Mouse (Mus musculus) neural tube, embryonic 14.5 days (tissue): ENCODE results near the gene Glrx. TPM values are rescaled to one million over a fixed set of nuclear protein-coding genes. Genes with fewer than 3 reads are reported as not detected.
"Not testable (repeated sequence)": the region's sequence is repeated elsewhere in the genome, so short reads cannot be mapped to it uniquely, and the experiment has no call there.

ENCODE experiments used
- ATAC-seq: fragments of 200-750 bp; cut with Nextera tagmentation; 2 replicates; pipeline ENCODE4 v1.8.0; 2017; ENCODE audit warnings: low read depth, mild to moderate bottlenecking, moderate TSS enrichment, moderate library complexity
- H3K27ac ChIP-seq: fragments of 300-500 bp; sonication (generic); 2 replicates; pipeline ENCODE4 v1.5.1; 2014; ENCODE audit warnings: low read depth, mild to moderate bottlenecking, control low read depth, low read length, moderate library complexity, mixed read lengths
- H3K27me3 ChIP-seq: fragments of 300-500 bp; sonication (generic); 2 replicates; pipeline ENCODE4 v1.6.1; 2014; ENCODE audit warnings: low read length; ENCODE audit not compliant: control insufficient read depth, insufficient read depth
- H3K36me3 ChIP-seq: fragments of 300-500 bp; sonication (generic); 2 replicates; pipeline ENCODE4 v1.6.1; 2014; ENCODE audit warnings: low read length, mixed read lengths; ENCODE audit not compliant: control insufficient read depth, insufficient read depth
- H3K4me1 ChIP-seq: fragments of 300-500 bp; sonication (generic); 2 replicates; pipeline ENCODE4 v1.6.1; 2014; ENCODE audit warnings: low read length; ENCODE audit not compliant: control insufficient read depth, insufficient read depth
- H3K4me2 ChIP-seq: fragments of 300-500 bp; sonication (generic); 2 replicates; pipeline ENCODE4 v1.6.1; 2014; ENCODE audit warnings: mild to moderate bottlenecking, low read depth, low read length, control low read depth
- H3K4me3 ChIP-seq: fragments of 300-500 bp; sonication (generic); 2 replicates; pipeline ENCODE4 v1.5.1; 2014; ENCODE audit warnings: low read depth, low read length, control low read depth, mixed read lengths
- H3K9ac ChIP-seq: fragments of 300-500 bp; sonication (generic); replicated peaks from 2 replicates; pipeline ENCODE4 v1.6.1; 2014; ENCODE audit warnings: low read depth, mild to moderate bottlenecking, control low read depth, low read length, mixed read lengths
- H3K9me3 ChIP-seq: fragments of 300-500 bp; sonication (generic); 2 replicates; pipeline ENCODE4 v1.6.1; 2016; ENCODE audit warnings: low read length; ENCODE audit not compliant: control insufficient read depth
- WGBS: fragments of 180-500 bp; shearing (Covaris S2); extraction: QIAGEN DNeasy Blood & Tissue Kit; methylation state at CpG from one replicate; pipeline ENCODE4 v1.1.7; 2014; 5-methylcytosine and 5-hydroxymethylcytosine counted together
- polyA plus RNA-seq: library from polyadenylated mRNA; unstranded; fragments of >200 nt; fragmentation: Nextera tagmentation; extraction: Ambion mirVana; gene quantifications from 2 replicates; pipeline ENCODE4 v1.2.1, GENCODE M21; 2014

The Glrx gene
- polyA plus RNA-seq, 1 experiment from 2014 or later: 81.8 TPM

DNA sequence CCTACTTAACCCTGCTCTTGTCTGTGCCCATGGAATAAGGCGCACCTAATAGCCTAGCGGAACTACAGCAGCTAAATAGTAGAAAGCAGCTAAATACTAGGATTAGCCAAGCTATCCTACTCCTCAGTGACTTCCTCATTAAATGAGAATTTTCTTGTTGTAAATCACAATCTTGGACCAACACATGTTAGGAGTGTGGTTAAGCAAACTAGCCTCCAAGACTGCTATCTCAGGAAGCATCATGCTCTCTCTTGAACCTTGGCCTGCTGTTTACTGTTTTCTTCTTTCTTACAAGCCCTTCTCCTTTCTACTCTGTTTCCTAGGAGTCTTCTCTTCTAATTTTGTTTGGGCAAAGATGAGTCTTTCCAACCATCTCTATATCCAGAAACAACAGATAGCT is 22.5 kb upstream of the Glrx start:
- no peak for ATAC-seq
- Histone ChIP-seq H3K4me1 (no peaks in the 10 kb centered on the region), H3K4me3 (no peak overlapping the region), H3K36me3 (no peaks in the 10 kb centered on the region), H3K27ac (no peak overlapping the region), H3K4me2 (no peak overlapping the region), H3K9ac (no peak overlapping the region), H3K27me3 (no peaks in the 10 kb centered on the region), H3K9me3 (no peaks in the 10 kb centered on the region)
- WGBS: 100% methylated on average over 2 of the region's 2 CpGs

DNA sequence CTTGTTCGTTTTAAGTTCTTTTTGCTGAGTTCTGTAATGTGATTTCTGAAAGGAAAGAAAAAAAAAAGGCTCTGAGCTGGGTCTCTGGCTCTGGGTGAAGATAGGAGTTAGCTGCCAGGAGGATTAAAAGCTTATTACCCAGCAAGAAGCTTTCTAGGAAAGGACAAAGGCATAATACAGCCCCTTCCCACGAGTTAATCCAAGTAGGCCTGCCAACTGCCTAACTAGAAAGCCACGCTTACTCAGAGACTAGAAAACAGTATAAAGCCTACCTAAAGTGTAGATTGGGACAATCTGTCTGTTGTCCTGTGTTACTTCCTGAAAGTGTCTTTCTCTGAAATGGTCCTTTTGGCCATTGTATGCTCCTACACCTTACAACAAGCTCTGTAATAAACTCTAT is 21.2 kb upstream of the Glrx start:
- H3K4me3 ChIP-seq: no peak overlapping the region
- H3K36me3 ChIP-seq: no peaks in the 10 kb centered on the region
- no peak overlapping the region for H3K9ac ChIP-seq
- no peaks in the 10 kb centered on the region for H3K9me3 ChIP-seq
- no peak overlapping the region for H3K27ac ChIP-seq
- ATAC-seq: no peak
- H3K27me3 ChIP-seq: no peaks in the 10 kb centered on the region
- H3K4me1 ChIP-seq: no peaks in the 10 kb centered on the region
- H3K4me2 ChIP-seq: no peak overlapping the region
- WGBS: 68% methylated on average over 3 of the region's 3 CpGs

DNA sequence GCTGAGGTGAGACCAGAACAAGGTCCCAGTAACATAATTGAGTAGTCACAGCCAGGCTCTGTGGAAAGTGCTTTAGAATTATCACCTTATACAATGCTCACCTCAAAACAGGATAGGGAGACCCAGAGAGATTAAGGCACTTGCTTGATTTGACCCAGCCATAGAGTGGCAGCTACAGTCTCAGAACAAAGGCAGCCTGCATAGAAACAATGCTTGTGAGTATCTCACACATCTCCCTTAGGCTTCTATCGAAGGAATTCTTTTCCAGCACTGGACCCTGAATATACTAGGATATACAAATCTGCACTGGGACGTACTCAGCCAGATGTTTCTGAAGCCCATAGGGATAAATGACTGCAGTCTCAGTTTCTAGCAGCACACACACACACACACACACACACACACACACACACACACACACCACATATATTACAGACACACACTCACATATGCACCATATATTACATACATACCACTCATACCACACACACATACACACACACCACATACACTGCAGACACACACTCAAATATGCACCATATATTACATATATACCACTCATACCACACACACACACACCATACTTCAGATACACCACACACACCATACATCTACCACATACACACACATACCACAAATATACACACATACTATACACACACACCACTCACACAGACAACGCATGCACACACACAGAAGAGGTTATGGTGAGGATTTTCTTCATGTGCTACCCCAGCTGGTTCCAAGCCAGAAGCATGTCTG is 20.5 kb upstream of the Glrx start:
- no peak for ATAC-seq

DNA sequence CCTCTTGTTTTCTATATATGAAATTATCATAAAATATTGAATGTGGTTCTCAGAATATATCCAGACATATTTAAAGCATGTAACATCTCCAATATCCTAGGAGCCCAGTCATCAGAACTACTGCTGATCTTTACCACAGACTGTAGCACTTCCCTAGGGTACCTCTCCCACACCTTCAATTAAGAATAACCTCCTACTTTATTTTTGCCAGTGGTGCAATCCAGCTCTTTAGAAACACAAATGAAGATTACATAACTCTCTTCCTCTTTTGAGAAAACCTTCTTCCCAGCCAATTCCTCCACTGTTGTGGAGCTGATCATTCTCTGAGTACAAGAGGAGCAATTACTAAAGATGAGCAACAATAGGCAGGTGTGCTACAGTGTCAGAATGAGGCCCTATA is 19.8 kb upstream of the Glrx start:
- no peak overlapping the region for H3K27ac ChIP-seq
- no peaks in the 10 kb centered on the region for H3K27me3 ChIP-seq
- H3K9ac ChIP-seq: no peak overlapping the region
- no peak overlapping the region for H3K4me2 ChIP-seq
- no peaks in the 10 kb centered on the region for H3K4me1 ChIP-seq
- no peaks in the 10 kb centered on the region for H3K36me3 ChIP-seq
- no peak for ATAC-seq
- no peaks in the 10 kb centered on the region for H3K9me3 ChIP-seq
- H3K4me3 ChIP-seq: no peak overlapping the region

More for the DNA sequence above, 20.5 kb upstream of the Glrx start:
- H3K9ac ChIP-seq: no peak overlapping the region
- H3K4me2 ChIP-seq: no peak overlapping the region
- H3K4me1 ChIP-seq: no peaks in the 10 kb centered on the region
- H3K27me3 ChIP-seq: no peaks in the 10 kb centered on the region
- H3K36me3 ChIP-seq: no peaks in the 10 kb centered on the region
- 79% methylated on average over 3 of the region's 3 CpGs for WGBS
- H3K9me3 ChIP-seq: no peaks in the 10 kb centered on the region
- no peak overlapping the region for H3K27ac ChIP-seq
- H3K4me3 ChIP-seq: no peak overlapping the region

DNA sequence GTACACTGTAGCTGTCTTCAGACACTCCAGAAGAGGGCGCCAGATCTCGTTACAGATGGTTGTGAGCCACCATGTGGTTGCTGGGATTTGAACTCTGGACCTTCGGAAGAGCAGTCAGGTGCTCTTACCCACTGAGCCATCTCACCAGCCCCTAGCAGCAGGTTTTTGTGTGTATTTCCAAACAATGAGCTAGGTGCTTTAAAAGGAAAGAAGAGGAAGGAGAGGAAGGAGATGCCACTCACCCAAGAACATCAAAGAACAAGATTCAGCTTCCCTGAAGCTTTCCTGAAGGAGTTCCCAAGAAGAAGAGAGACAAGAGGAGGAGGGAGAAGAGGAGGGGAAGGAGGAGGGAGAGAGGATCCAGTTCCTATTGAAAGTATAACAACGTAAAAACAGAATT is 17.3 kb upstream of the Glrx start:
- not testable (repeated sequence) for H3K4me3 ChIP-seq, H3K4me1 ChIP-seq, H3K27me3 ChIP-seq, H3K36me3 ChIP-seq, ATAC-seq, H3K9ac ChIP-seq, H3K4me2 ChIP-seq, H3K9me3 ChIP-seq, H3K27ac ChIP-seq
- WGBS: 93% methylated on average over 4 of the region's 4 CpGs

DNA sequence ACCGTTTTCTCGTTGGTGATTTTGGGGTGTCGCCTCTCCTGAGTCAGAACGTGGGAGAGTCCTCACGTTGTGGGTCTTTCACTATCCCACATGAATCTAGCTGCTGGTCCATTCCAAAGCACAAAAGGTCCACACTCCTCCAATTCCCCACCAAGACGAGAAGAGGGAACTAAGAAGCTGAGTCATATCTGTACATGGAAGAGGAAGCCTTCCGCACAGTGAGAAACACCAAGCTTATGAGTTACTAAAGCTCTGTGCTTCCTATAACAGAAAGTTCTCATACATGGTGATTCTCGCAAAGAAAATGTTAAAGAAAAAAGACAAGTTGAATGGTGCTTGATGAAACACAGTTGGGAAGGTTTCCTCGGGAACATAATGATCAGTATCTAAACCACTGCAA is 16.5 kb upstream of the Glrx start:
- no peak for ATAC-seq

DNA sequence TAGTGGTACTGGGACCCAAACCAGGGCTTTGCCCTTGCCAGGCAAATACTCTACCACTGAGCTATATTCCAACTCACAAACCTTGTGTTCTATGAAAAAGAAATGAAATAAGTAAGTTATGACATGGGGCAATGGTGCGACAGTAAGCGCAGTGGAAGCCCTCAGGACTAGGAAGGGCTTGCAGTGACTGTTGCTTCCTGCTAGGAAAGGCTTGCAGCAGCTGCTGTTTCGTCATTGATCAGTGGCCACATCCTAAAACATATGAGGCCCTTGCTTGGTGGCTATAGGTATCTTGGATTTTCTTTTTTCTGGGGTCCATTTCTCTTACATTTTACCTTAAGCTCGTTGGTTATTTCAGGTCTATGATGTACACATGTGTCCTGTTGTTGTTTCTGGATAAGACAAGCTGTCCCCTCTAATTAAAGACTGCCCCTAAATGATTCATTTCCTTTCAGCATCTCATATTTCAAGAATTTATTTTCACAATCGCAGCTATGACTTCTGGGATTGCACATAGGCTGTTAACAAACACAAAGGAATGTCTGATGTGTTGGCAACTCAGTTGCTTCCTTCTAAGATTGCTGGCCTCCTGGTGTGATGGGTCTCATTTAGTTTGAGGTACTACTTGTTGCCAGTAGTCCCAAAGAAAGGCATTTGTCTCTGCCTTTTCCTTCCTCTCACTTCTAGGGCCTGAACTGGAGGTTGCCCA is 14.9 kb upstream of the Glrx start:
- Histone ChIP-seq H3K9me3 (no peaks in the 10 kb centered on the region), H3K4me3 (no peak overlapping the region), H3K9ac (no peak overlapping the region), H3K27ac (no peak overlapping the region), H3K4me1 (no peaks in the 10 kb centered on the region), H3K27me3 (no peaks in the 10 kb centered on the region), H3K4me2 (no peak overlapping the region), H3K36me3 (no peaks in the 10 kb centered on the region)
- WGBS: 82% methylated on average over 5 of the region's 5 CpGs
- ATAC-seq: no peak

More for the DNA sequence above, 16.5 kb upstream of the Glrx start:
- Histone ChIP-seq H3K9me3 (no peaks in the 10 kb centered on the region), H3K27me3 (no peaks in the 10 kb centered on the region), H3K4me1 (no peaks in the 10 kb centered on the region), H3K4me2 (no peak overlapping the region), H3K4me3 (no peak overlapping the region), H3K27ac (no peak overlapping the region), H3K36me3 (no peaks in the 10 kb centered on the region), H3K9ac (no peak overlapping the region)
- WGBS: 94% methylated on average over 9 of the region's 9 CpGs

DNA sequence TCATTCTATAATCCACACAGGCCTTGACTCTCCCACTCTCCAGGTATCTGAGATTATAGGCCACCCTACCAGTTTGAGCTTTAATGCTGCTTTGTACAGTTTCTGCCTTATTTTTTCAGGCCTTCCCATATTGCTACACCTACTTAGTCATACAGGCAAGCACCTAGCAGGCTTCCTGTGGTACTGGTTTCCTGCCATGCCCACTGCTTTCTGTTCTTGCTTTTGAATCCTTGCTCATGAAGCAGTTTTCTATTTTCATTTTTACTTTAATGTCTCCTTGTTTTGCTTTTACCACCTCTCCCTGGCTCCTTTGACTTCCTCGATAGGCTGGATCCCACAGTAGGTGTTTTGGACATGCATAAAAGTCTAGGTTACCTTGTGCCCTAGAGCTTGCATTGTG is 14.3 kb upstream of the Glrx start:
- no peak for ATAC-seq

DNA sequence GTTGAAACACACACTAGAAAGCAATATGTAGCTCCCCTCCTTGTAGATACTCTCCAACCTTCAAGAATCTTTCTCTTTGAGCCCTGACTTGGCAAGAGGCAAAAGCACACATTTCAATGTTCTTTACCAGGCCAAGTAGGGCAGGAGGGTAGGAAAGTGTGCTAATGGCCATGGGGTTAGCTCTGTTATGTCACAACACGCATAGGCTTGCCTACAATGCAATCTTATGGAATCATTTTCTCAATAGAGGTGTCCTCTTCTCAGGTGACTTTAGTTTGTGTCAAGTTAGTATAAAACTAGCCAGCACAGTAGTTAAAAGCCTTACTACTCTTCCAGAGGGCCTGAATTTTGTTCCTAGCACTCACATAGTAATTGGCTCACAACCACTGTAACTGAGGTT is 9.0 kb upstream of the Glrx start:
- Histone ChIP-seq H3K36me3 (no peaks in the 10 kb centered on the region), H3K4me3 (no peak overlapping the region), H3K4me2 (no peak overlapping the region), H3K9me3 (no peaks in the 10 kb centered on the region), H3K27ac (no peak overlapping the region), H3K27me3 (no peaks in the 10 kb centered on the region), H3K9ac (no peak overlapping the region), H3K4me1 (no peaks in the 10 kb centered on the region)
- WGBS: 88% methylated on average over 1 of the region's 1 CpGs
- ATAC-seq: no peak

More for the DNA sequence above, 14.3 kb upstream of the Glrx start:
- H3K9ac ChIP-seq: no peak overlapping the region
- 97% methylated on average over 1 of the region's 1 CpGs for WGBS
- H3K4me3 ChIP-seq: no peak overlapping the region
- no peak overlapping the region for H3K4me2 ChIP-seq
- H3K36me3 ChIP-seq: no peaks in the 10 kb centered on the region
- H3K27ac ChIP-seq: no peak overlapping the region
- no peaks in the 10 kb centered on the region for H3K4me1 ChIP-seq
- no peaks in the 10 kb centered on the region for H3K27me3 ChIP-seq
- H3K9me3 ChIP-seq: no peaks in the 10 kb centered on the region
